Mouse (Mus musculus) c-Kit-positive CD71-negative TER-119-negative erythroid progenitor cells, embryonic 14.5 days (primary cell): ENCODE results near the gene Dnajb5.
"Not testable (repeated sequence)": the region's sequence is repeated elsewhere in the genome, so short reads cannot be mapped to it uniquely, and the experiment has no call there.

Source experiments
- DNase-seq: peaks from one replicate; pipeline ENCODE4 v3.0.0-alpha.2; 2013; ENCODE audit warnings: low read depth

The Dnajb5 gene

DNA sequence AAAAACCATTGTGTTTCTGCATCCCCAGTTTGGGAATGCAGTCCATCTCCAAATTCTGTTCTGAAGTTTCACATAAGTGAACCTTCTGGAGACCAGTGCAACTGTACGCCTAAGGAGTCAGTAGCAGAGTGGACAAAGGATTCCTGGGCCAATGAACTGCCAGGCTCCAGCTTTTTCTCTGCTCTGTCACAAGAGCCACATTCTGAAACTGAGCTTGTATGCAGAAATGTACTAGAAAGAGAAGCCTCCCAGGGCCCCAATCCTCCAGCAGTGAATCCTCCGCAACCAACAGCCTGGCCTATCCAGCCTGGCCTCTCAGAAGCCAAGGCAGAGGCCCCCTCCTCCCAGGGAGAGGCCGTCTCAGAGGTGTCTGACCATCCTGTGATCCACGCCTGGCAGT lies 23.3 kb downstream of the Dnajb5 start:
- no peak for DNase-seq

DNA sequence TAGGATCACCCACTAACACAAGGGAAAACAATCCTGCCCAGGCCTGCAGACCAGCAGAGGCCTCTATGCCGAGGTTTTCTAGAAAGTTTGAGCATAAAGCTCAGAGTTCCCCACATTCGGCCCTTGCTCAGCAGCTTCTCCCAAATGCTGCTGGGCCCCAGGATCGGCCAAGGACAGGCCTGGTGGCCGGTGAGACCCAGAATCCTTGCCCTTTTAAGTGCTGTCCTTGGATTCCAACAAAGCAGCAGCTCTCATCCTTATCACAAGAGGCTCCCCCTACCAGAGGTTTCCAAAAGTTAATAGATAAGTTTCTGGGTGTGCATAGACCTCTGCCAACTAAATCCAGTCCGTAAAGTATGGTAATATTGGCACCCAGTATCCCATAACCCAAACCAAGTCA lies 24.3 kb downstream of the Dnajb5 start:
- DNase-seq, result no peak

DNA sequence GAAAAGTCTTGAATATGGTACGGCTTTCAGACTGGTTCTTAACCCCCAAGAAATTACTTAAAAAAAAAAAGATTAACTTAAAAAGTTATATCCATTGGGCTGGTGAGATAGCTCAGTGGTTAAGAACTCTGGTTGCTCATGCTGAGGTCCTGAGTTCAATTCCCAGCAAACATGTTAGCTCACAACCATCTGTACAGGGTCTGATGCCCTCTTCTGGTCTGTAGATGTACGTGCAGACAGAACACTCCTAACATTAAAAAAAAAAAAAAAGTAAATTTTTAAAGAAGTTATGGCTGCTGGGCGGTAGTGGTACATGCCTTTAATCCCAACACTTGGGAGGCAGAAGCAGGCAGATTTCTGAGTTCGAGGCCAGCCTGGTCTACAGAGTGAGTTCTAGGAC lies 28.4 kb downstream of the Dnajb5 start:
- DNase-seq, result no peak

DNA sequence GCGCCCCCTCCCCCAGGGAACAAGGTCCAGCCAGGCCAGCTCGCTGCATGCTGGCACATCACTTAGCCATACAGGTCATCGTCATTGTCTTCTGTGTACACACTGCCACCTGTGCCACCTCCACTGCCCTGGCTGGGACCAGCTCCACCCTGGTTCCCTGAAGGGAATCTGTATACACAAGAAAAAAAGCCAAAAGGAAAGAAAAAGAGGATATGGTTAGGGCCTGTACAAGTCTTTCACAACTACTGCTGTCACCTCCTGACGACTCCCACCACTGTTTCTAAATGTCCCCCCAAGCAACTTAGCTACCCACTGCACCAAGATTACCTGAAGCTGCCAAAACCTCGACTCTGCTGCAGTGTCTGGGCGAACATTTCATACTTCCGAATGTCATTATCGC lies 30.9 kb downstream of the Dnajb5 start:
- not testable (repeated sequence) for DNase-seq

- no peak for DNase-seq
Observed at GRCm38 (mm10) chr4:42988296-42988695, 38.7 kb downstream of the Dnajb5 start.

GRCm38 (mm10) chr4:42998022-42998421 lies 48.4 kb downstream of the Dnajb5 start:
- no peak for DNase-seq

DNA sequence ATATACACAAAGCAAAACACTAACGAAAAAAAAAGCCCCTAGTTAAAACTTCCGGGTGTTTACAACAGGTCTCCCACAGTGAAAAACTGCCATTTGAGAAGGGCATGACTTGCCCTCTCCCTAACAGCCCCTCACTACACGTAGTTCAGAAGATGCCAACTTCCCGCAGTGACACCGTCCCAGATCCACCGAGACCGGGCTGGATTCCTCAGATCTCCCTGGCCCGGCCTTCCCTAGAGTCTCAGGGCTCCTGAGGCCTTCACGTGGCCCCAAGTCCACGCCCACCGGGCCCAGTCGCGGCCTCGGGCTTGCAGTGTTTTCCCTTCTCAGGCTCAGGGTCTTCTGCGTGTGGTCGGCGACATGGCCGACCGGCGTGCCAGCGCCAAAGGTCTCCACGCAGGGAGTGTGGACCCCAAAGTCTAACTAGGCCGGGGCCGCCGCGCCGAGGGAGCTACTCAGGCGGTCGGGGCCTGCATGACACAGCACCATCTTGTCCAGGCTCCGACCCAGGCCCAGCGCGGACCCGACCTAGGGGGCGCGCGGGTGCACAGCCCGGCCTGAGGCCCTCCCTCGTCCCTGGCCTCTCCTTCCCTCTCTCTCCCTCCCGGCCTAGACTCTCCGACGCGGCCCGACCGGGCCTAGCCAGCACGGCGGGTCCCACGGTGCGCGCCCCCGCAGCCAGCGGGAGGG lies 50.0 kb downstream of the Dnajb5 start:
- DNase-seq, result peak; percentile 66

DNA sequence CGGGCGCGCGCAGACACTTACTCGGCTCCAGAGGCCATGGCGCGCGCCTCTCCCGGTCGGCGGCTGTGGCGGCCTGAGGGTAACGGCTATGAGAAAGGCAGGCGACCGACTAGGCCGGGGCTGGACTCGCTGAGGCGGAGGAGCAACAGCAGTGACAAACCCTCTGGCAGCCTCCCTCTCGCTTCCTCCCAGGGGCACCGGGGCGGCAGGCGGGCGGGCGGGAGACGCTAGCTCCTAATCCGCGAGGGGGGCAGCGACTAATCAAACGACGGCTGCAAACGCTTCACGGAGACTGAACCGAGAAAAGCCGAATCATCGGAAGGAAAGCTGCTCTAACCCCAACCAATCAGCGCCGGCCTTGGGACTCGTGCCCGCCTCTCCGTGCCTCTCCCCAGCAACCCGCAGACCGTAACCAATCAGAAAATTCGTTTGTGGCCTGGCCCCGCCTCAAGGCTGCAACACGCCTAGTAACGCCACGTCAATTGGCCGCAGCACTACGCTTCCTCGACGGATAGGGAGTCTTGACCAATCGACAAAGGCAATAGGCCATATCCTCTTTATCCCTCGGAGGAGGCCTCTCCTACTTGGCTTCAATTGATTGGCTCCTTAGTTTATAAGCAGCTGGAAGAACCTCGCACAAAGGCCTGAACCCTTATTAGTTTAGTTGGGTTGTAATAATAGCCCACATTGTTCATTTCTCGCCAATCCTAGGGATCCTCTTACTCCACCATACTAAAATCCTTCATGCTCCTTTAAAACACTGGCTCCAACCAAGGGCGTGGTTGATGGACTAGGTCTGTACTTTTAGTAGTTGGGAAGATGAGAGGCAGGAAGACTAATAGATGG lies 50.8 kb downstream of the Dnajb5 start, which contains the start of gene Vcp:
TSS of gene Vcp (minus strand) at position 367 of the 846 bp plus-strand sequence.
- peak; percentile 97 for DNase-seq

DNA sequence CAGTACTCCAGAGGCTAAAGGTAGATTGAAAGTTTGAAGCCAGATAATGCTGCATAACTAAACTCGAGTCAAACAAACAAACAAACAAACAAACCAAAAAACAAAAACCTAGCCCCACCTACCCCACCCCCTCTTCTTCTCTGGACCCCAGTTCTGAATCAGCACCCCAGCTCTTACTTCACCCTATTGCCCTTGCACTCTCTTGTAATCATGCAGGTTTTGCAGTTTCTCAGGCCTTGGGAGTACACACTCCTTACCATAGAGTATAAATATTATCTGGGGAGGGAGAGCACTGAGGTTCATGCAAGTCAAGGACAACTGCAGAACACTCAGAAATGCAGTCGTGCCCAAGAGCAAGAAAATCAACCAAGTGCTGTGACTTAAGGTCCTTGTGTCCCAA lies 51.7 kb downstream of the Dnajb5 start:
- DNase-seq, result no peak

DNA sequence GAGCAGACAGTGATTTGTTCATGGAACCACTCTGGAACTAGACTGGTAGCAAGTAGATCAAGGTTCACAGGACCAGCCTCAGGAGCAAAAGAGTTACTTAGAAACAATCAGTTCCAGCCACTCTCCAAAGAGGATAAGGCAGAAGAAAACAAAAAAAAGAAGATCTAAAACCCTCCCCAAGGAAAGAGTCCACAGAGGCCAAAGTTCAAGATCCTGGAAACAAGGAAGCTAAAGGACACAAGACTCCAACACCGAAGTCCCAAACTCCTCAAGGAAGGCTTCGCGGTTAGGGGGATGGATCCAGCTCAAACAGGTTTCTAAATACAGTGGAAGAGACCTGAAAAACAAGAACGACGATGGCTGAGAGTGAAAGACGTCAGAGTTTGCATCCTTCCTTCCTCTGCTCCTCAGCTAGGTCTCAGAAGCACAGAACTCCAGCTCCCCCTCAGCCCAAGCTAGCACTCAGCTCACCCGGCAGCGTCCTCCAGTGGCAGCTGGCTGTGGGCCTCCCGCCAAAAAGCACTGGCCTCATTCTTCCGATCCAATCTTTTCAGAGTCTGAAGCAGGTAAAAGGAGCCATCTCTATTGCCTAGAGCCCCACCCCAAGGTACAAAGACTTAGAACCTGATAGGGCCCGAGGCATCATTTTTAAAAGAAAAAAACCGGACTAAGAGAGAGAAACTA lies 53.3 kb downstream of the Dnajb5 start:
- DNase-seq, result no peak

DNA sequence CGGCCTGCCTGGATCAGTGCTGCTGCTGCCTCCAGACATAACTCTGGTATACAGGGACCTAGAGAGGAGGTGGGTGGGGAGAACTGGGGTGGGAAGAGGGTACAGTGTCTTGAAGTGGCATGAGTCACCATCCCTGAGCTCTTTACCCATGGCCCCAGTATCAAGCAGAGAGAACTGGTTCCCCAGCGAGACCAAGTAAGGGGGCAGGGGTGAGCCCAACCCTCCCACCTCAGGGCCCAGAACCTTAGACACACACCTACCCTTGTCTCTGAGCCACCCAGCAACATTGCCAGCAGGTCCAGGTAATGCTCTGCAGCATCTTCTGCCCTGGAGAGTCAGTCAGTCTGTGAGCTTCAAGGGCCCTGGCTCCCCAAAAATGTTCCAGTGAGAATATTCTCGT lies 55.3 kb downstream of the Dnajb5 start:
- DNase-seq, result no peak

DNA sequence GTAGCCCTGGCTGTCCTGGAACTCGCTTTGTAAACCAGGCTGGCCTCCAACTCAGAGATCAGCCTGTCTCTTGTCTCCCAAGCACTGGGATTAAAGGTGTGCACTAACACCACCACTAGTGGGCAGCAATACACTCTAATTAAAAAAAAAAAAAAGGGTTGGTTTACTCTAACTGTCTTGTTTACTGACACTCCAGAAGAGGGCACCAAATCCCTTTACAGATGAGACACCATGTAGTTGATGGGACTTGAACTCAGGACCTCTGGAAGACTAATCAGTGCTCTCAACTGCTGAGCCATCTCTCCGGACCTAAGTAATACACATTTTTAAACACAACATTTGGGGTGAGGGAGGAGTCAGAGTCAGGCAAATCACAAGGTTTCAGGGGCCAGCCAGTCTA lies 56.2 kb downstream of the Dnajb5 start:
- DNase-seq, result peak; percentile 51
